Mouse (Mus musculus) liver, embryonic 11.5 days (tissue): ENCODE measurements at regions not wholly inside any gene's neighbourhood (a gene's known extent, or its start where the extent isn't known, plus 50 kb on each side); places are given as distances from the start of the nearest gene placed in this dataset.

ENCODE experiments used
- ATAC-seq: fragments of 200-750 bp; cut with Nextera tagmentation; replicated peaks from 2 replicates; pipeline ENCODE4 v1.8.0; 2017; ENCODE audit warnings: moderate number of reproducible peaks, mild to moderate bottlenecking, moderate TSS enrichment, moderate library complexity; ENCODE audit not compliant: low FRiP score
- DNase-seq: peaks from one replicate; pipeline ENCODE4 v3.0.0-alpha.2; 2017; ENCODE audit warnings: low spot score
- H3K27ac ChIP-seq: fragments of 300-500 bp; sonication (generic); 2 replicates; pipeline ENCODE4 v1.5.1; 2014; ENCODE audit warnings: mild to moderate bottlenecking, low read depth, low read length, control low read depth
- H3K27me3 ChIP-seq: fragments of 300-500 bp; sonication (generic); replicated peaks from 2 replicates; pipeline ENCODE4 v1.6.1; 2014; ENCODE audit warnings: low read length, mixed read lengths; ENCODE audit not compliant: control insufficient read depth, insufficient read depth
- H3K36me3 ChIP-seq: fragments of 300-500 bp; sonication (generic); 2 replicates; pipeline ENCODE4 v1.6.1; 2014; ENCODE audit warnings: mild to moderate bottlenecking, low read length, moderate library complexity, mixed read lengths; ENCODE audit not compliant: control insufficient read depth, insufficient read depth
- H3K4me1 ChIP-seq: fragments of 300-500 bp; sonication (generic); replicated peaks from 2 replicates; pipeline ENCODE4 v1.6.1; 2014; ENCODE audit warnings: low read length, mixed read lengths; ENCODE audit not compliant: control insufficient read depth, insufficient read depth
- H3K4me2 ChIP-seq: fragments of 300-500 bp; sonication (generic); 2 replicates; pipeline ENCODE4 v1.6.1; 2014; ENCODE audit warnings: mild to moderate bottlenecking, control low read depth, moderate library complexity
- H3K4me3 ChIP-seq: fragments of 300-500 bp; sonication (generic); 2 replicates; pipeline ENCODE4 v1.5.1; 2014; ENCODE audit warnings: low read depth, low read length, control low read depth
- H3K9ac ChIP-seq: fragments of 300-500 bp; sonication (generic); 2 replicates; pipeline ENCODE4 v1.6.1; 2014; ENCODE audit warnings: low read depth, low read length, control low read depth
- H3K9me3 ChIP-seq: fragments of 300-500 bp; sonication (generic); 2 replicates; pipeline ENCODE4 v1.6.1; 2016; ENCODE audit warnings: low read length, inconsistent platforms, mixed read lengths; ENCODE audit not compliant: control insufficient read depth
- WGBS: fragments of 180-500 bp; shearing (Covaris S2); extraction: QIAGEN DNeasy Blood & Tissue Kit; methylation state at CpG from one replicate; pipeline ENCODE4 v1.1.7; 2014; 5-methylcytosine and 5-hydroxymethylcytosine counted together

GRCm38 (mm10) chr5:44416844-44417589 lies 190.6 kb upstream of the Tapt1 start:
- no peak overlapping the region for H3K9ac ChIP-seq
- H3K4me3 ChIP-seq, result no peak overlapping the region
- H3K27ac ChIP-seq, result no peak overlapping the region
- H3K36me3 ChIP-seq, result no peaks in the 10 kb centered on the region
- WGBS, result 81% methylated on average over 4 of the region's 4 CpGs
- no peaks in the 10 kb centered on the region for H3K9me3 ChIP-seq
- no peaks in the 10 kb centered on the region for H3K27me3 ChIP-seq
- DNase-seq (no peak), ATAC-seq (no peak)
- no peaks in the 10 kb centered on the region for H3K4me1 ChIP-seq
- no peak overlapping the region for H3K4me2 ChIP-seq

GRCm38 (mm10) chr5:44414441-44414840 lies 188.0 kb upstream of the Tapt1 start:
- ATAC-seq (no peak), DNase-seq (no peak)
- no peak overlapping the region for H3K4me3 ChIP-seq
- no peak overlapping the region for H3K27ac ChIP-seq
- no peaks in the 10 kb centered on the region for H3K27me3 ChIP-seq
- H3K4me1 ChIP-seq, result no peaks in the 10 kb centered on the region
- H3K4me2 ChIP-seq, result no peak overlapping the region
- H3K9ac ChIP-seq, result no peak overlapping the region
- no peaks in the 10 kb centered on the region for H3K36me3 ChIP-seq
- no peaks in the 10 kb centered on the region for H3K9me3 ChIP-seq
- WGBS, result 74% methylated on average over 7 of the region's 7 CpGs

DNA sequence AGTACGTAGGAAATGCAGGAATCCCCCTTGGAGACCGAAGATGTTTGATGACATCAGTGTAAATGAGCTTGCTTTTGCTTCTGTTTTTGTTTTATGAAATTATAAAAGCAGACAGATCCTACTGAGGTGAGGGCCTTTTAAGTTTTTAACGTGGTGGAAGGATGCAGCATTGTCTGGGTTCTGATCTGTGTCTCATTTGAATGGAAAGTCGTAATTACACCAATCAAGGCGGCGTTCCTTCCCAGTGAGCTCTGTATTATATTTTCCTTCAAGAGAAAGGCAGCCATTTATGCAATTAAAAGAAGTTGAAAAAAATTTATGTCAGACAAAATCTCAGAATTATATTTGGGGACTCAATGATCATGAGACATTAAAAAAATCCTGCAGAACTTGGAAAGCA lies 176.9 kb upstream of the Tapt1 start:
- Histone ChIP-seq H3K27me3 (no peaks in the 10 kb centered on the region), H3K4me1 (no peaks in the 10 kb centered on the region), H3K9me3 (no peaks in the 10 kb centered on the region), H3K36me3 (no peaks in the 10 kb centered on the region), H3K4me2 (no peak overlapping the region), H3K4me3 (no peak overlapping the region), H3K27ac (no peak overlapping the region), H3K9ac (no peak overlapping the region)
- no peak for DNase-seq
- no peak for ATAC-seq
- WGBS, result 77% methylated on average over 6 of the region's 6 CpGs

GRCm38 (mm10) chr5:44400573-44401332 lies 174.3 kb upstream of the Tapt1 start:
- no peaks in the 10 kb centered on the region for H3K36me3 ChIP-seq

GRCm38 (mm10) chr5:44387237-44387810 lies 160.9 kb upstream of the Tapt1 start:
- no peak overlapping the region for H3K4me3 ChIP-seq
- no peak overlapping the region for H3K27ac ChIP-seq
- H3K36me3 ChIP-seq, result no peaks in the 10 kb centered on the region
- H3K4me2 ChIP-seq, result no peak overlapping the region
- no peak for ATAC-seq
- no peak for DNase-seq
- WGBS, result 64% methylated on average over 6 of the region's 6 CpGs
- no peaks in the 10 kb centered on the region for H3K9me3 ChIP-seq
- H3K4me1 ChIP-seq, result no peaks in the 10 kb centered on the region
- H3K9ac ChIP-seq, result no peak overlapping the region
- H3K27me3 ChIP-seq, result no peaks in the 10 kb centered on the region

More at GRCm38 (mm10) chr5:44400573-44401332, 174.3 kb upstream of the Tapt1 start:
- no peak overlapping the region for H3K9ac ChIP-seq
- 74% methylated on average over 8 of the region's 8 CpGs for WGBS
- H3K4me3 ChIP-seq, result no peak overlapping the region
- H3K4me2 ChIP-seq, result no peak overlapping the region
- no peaks in the 10 kb centered on the region for H3K4me1 ChIP-seq
- no peak for ATAC-seq
- no peaks in the 10 kb centered on the region for H3K27me3 ChIP-seq
- no peaks in the 10 kb centered on the region for H3K9me3 ChIP-seq
- DNase-seq, result no peak
- H3K27ac ChIP-seq, result no peak overlapping the region

DNA sequence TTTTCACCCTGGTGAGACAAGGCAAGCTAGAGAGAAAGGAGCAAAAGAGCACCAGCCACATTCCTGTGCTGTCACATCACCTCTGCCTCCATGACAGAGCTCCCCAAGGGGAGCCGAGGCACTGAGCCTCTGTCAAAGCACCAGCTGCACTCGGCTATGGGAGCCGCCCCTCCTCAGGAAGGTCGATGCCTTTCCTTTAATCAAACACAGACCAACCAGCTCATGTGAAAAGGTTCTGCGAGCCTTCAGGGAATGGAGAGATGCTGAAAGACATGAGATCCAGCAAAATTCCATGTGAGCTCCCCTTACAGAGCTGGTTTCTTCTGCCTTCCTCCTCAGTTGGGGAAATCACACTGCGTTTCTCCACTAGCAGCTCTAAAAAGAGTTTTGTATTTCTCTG lies 159.8 kb upstream of the Tapt1 start:
- WGBS, result 60% methylated on average over 6 of the region's 6 CpGs
- H3K36me3 ChIP-seq, result no peaks in the 10 kb centered on the region
- no peaks in the 10 kb centered on the region for H3K4me1 ChIP-seq
- DNase-seq (no peak), ATAC-seq (no peak)
- H3K27me3 ChIP-seq, result no peaks in the 10 kb centered on the region
- H3K4me3 ChIP-seq, result no peak overlapping the region
- no peak overlapping the region for H3K4me2 ChIP-seq
- H3K9me3 ChIP-seq, result no peaks in the 10 kb centered on the region
- H3K27ac ChIP-seq, result no peak overlapping the region
- no peak overlapping the region for H3K9ac ChIP-seq

- no peak overlapping the region for H3K4me2 ChIP-seq
- ATAC-seq (no peak), DNase-seq (no peak)
- H3K36me3 ChIP-seq, result no peaks in the 10 kb centered on the region
- no peaks in the 10 kb centered on the region for H3K27me3 ChIP-seq
- H3K4me3 ChIP-seq, result no peak overlapping the region
- H3K4me1 ChIP-seq, result no peaks in the 10 kb centered on the region
- H3K9ac ChIP-seq, result no peak overlapping the region
- no peak overlapping the region for H3K27ac ChIP-seq
- H3K9me3 ChIP-seq, result no peaks in the 10 kb centered on the region
Measured at GRCm38 (mm10) chr5:44383049-44383448, 156.6 kb upstream of the Tapt1 start.

- no peak overlapping the region for H3K9ac ChIP-seq
- no peak overlapping the region for H3K4me3 ChIP-seq
- WGBS, result 26% methylated on average over 4 of the region's 4 CpGs
- H3K9me3 ChIP-seq, result no peaks in the 10 kb centered on the region
- H3K4me2 ChIP-seq, result no peak overlapping the region
- DNase-seq (no peak), ATAC-seq (no peak)
- H3K27ac ChIP-seq, result no peak overlapping the region
- H3K36me3 ChIP-seq, result no peaks in the 10 kb centered on the region
- no peaks in the 10 kb centered on the region for H3K4me1 ChIP-seq
- H3K27me3 ChIP-seq, result no peaks in the 10 kb centered on the region
Measured at GRCm38 (mm10) chr5:44370006-44370405, 143.6 kb upstream of the Tapt1 start.
